Mouse (Mus musculus): ENCODE data around the gene Cep72. TPM values are rescaled to one million over a fixed set of nuclear protein-coding genes. Genes with fewer than 3 reads are reported as not detected.
"Not testable (repeated sequence)": the region's sequence is repeated elsewhere in the genome, so short reads cannot be mapped to it uniquely, and the experiment has no call there.

Cep72 gene
- polyA plus RNA-seq, 1 experiment from 2014 or later = 4.4 TPM

- Histone ChIP-seq H3K27ac (ENCODE audit: low read length) (no peak overlapping the region), H3K36me3 (ENCODE audit: insufficient read depth, low read length) (no peaks in the 10 kb centered on the region), H3K4me3 (ENCODE audit: low read depth, low read length) (no peak overlapping the region), H3K4me1 (ENCODE audit: insufficient read depth, low read depth, low read length) (no peaks in the 10 kb centered on the region), H3K9me3 (ENCODE audit: low read length) (no peaks in the 10 kb centered on the region), H3K27me3 (replicated peaks; ENCODE audit: insufficient read depth, low read length) (no peaks in the 10 kb centered on the region), H3K9ac (replicated peaks; ENCODE audit: low read depth) (no peak overlapping the region), H3K4me2 (replicated peaks; ENCODE audit: low read depth, low read length) (no peak overlapping the region)
- WGBS = 36% methylated on average over 4 of the region's 4 CpGs
- peak; percentile 64 for DNase-seq (ENCODE audit: low spot score)
- TF ChIP-seq CTCF (IDR thresholded peaks at IDR 0.05) (no peak), EP300 (IDR thresholded peaks at IDR 0.05) (peak; percentile 45; the same call in 1 of the 2 replicates)
- ATAC-seq = peak; percentile 55
Measured at GRCm38 (mm10) chr13:74025151-74026081, 36.7 kb downstream of the Cep72 start.

DNA sequence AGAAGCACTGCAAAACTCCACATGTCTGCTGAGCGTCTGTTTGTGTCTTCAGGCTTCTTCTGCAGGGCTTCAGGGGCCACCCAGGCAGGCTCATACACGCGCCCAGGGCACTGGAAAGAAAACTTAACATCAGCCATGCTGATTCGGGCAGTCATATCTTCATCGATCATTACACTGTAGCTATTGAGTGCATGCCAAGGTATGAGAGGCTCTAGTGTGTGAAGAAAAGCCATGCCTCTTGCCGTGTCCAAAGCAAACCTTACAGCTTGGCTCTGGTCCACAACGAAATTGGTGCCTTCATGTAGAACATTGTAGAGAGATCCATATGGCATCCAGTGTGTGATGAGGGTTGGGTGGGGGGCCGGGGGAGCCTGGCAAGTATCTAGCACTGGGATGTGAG, 43.1 kb downstream of the Cep72 start:
- WGBS = 69% methylated on average over 8 of the region's 8 CpGs
- not testable (repeated sequence) for H3K36me3 ChIP-seq (ENCODE audit: insufficient read depth, low read length); H3K4me3 ChIP-seq (ENCODE audit: low read depth, low read length); H3K27ac ChIP-seq (ENCODE audit: low read length); DNase-seq (ENCODE audit: low spot score); H3K9ac ChIP-seq (replicated peaks; ENCODE audit: low read depth); H3K27me3 ChIP-seq (replicated peaks; ENCODE audit: insufficient read depth, low read length); H3K4me2 ChIP-seq (replicated peaks; ENCODE audit: low read depth, low read length); H3K4me1 ChIP-seq (ENCODE audit: insufficient read depth, low read depth, low read length); ATAC-seq; H3K9me3 ChIP-seq (ENCODE audit: low read length)

GRCm38 (mm10) chr13:74017426-74017825, 44.7 kb downstream of the Cep72 start:
- Histone ChIP-seq H3K36me3 (ENCODE audit: insufficient read depth, low read length) (no peaks in the 10 kb centered on the region), H3K9me3 (ENCODE audit: low read length) (no peaks in the 10 kb centered on the region), H3K4me1 (ENCODE audit: insufficient read depth, low read depth, low read length) (no peaks in the 10 kb centered on the region), H3K9ac (replicated peaks; ENCODE audit: low read depth) (no peak overlapping the region), H3K4me2 (replicated peaks; ENCODE audit: low read depth, low read length) (no peak overlapping the region), H3K27ac (ENCODE audit: low read length) (no peak overlapping the region), H3K27me3 (replicated peaks; ENCODE audit: insufficient read depth, low read length) (no peaks in the 10 kb centered on the region), H3K4me3 (ENCODE audit: low read depth, low read length) (no peak overlapping the region)
- DNase-seq (ENCODE audit: low spot score) (no peak), ATAC-seq (no peak)
- TF ChIP-seq CTCF (IDR thresholded peaks at IDR 0.05) = no peak
- no peak for TF ChIP-seq EP300 (IDR thresholded peaks at IDR 0.05)
- WGBS = 83% methylated on average over 4 of the region's 4 CpGs

DNA sequence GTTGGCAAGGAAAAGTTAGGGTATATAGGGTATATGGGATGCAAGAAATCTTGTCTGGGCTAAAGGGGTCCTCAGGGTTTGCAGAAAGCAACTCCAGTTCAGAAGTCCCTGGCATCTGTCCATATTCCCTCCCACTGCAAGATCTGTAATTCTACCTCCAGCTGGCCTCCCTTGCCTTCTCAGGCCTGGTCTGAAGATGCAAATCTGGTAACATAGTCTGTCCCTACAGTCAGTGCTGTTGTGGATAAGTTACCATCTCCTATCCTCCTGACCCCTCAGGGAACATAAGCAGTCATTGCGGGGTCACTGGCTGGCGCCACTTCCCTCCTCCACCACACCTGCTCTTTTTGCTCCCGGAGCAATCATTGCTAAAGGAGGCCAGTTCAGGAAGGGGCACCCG, 46.2 kb downstream of the Cep72 start:
- Histone ChIP-seq H3K9ac (replicated peaks; ENCODE audit: low read depth) (no peak overlapping the region), H3K36me3 (ENCODE audit: insufficient read depth, low read length) (no peaks in the 10 kb centered on the region), H3K27me3 (replicated peaks; ENCODE audit: insufficient read depth, low read length) (peaks cover 6% of the 10 kb centered on the region; the same call in 1 of the 2 replicates), H3K4me1 (ENCODE audit: insufficient read depth, low read depth, low read length) (no peaks in the 10 kb centered on the region), H3K4me2 (replicated peaks; ENCODE audit: low read depth, low read length) (no peak overlapping the region), H3K27ac (ENCODE audit: low read length) (no peak overlapping the region), H3K9me3 (ENCODE audit: low read length) (no peaks in the 10 kb centered on the region), H3K4me3 (ENCODE audit: low read depth, low read length) (no peak overlapping the region)
- TF ChIP-seq CTCF (IDR thresholded peaks at IDR 0.05) = no peak
- no peak for TF ChIP-seq EP300 (IDR thresholded peaks at IDR 0.05)
- WGBS = 75% methylated on average over 4 of the region's 4 CpGs
- DNase-seq (ENCODE audit: low spot score) (no peak), ATAC-seq (no peak)

GRCm38 (mm10) chr13:74010678-74011077, 51.4 kb downstream of the Cep72 start:
- no peak for TF ChIP-seq CTCF (IDR thresholded peaks at IDR 0.05)
- no peak for TF ChIP-seq EP300 (IDR thresholded peaks at IDR 0.05)
- no peak overlapping the region for H3K27ac ChIP-seq (ENCODE audit: low read length)
- H3K9ac ChIP-seq (replicated peaks; ENCODE audit: low read depth) = no peak overlapping the region

DNA sequence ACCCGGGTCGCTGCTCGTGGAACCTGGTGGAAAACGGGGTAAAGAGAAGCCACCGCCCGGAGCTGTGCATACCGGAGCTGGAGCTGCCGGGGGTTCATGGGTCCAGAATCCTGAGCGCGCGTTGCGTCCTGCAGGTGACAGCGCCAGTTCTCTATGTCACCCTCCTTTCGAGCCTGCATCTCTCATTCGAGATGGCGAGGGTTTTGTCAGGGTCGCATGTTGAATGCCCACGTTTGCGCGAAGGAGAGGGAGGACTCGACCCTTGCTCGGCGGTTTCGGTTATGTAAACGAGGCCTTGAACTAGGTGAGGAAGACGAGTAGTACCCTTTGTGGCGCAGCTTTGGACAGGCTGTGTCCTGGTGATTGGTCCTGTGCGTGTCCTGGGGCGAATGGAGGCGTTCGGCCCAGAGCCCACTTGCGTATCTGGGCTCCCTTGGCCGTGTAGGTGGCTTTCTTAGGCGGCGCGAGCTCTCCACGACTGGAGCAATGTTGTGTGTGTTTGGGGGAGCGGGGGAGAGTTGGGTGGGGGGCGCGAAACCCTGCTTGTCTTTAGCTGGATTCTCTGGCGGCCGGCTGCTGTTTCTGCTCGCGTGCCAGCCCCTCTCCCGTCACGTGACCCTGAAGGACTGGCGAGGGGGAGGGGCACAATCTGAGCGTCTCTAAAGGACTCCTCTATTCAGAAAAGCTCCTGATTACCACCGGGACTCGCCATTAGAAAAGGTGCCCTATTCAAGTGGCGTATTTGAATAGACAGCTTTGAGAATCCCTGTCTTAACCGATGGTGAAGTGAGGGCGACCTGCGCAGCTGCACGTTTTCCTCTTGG, 52.1 kb downstream of the Cep72 start:
- peaks cover 21% of the 10 kb centered on the region; the same call in 1 of the 2 replicates for H3K27me3 ChIP-seq (replicated peaks; ENCODE audit: insufficient read depth, low read length)
- no peak overlapping the region for H3K27ac ChIP-seq (ENCODE audit: low read length)
- peaks cover 10% of the 10 kb centered on the region; the same call in 1 of the 2 replicates for H3K4me1 ChIP-seq (ENCODE audit: insufficient read depth, low read depth, low read length)
- peak; percentile 4; the same call in 1 of the 2 replicates for ATAC-seq
- H3K9ac ChIP-seq (replicated peaks; ENCODE audit: low read depth) = peak overlapping the region; percentile 29; the same call in 1 of the 2 replicates
- TF ChIP-seq CTCF (IDR thresholded peaks at IDR 0.05) (no peak), EP300 (IDR thresholded peaks at IDR 0.05) (no peak)
- H3K4me3 ChIP-seq (ENCODE audit: low read depth, low read length) = peak overlapping the region; percentile 58
- peak overlapping the region; percentile 96 for H3K4me2 ChIP-seq (replicated peaks; ENCODE audit: low read depth, low read length)
- DNase-seq (ENCODE audit: low spot score) = peak; percentile 57
- H3K9me3 ChIP-seq (ENCODE audit: low read length) = no peaks in the 10 kb centered on the region
- H3K36me3 ChIP-seq (ENCODE audit: insufficient read depth, low read length) = no peaks in the 10 kb centered on the region
- WGBS = under 1% methylated on average over 52 of the region's 55 CpGs

More at GRCm38 (mm10) chr13:74010678-74011077, 51.4 kb downstream of the Cep72 start:
- Histone ChIP-seq H3K9me3 (ENCODE audit: low read length) (no peaks in the 10 kb centered on the region), H3K4me3 (ENCODE audit: low read depth, low read length) (peak overlapping the region; percentile 58; the same call in 1 of the 2 replicates), H3K27me3 (replicated peaks; ENCODE audit: insufficient read depth, low read length) (peaks cover 21% of the 10 kb centered on the region; the same call in 1 of the 2 replicates), H3K4me2 (replicated peaks; ENCODE audit: low read depth, low read length) (peak overlapping the region; percentile 96), H3K4me1 (ENCODE audit: insufficient read depth, low read depth, low read length) (peaks cover 10% of the 10 kb centered on the region; the same call in 1 of the 2 replicates), H3K36me3 (ENCODE audit: insufficient read depth, low read length) (no peaks in the 10 kb centered on the region)
- DNase-seq (ENCODE audit: low spot score) (no peak), ATAC-seq (no peak)
- 20% methylated on average over 3 of the region's 3 CpGs for WGBS

All from lung, postnatal 0 days (tissue).